Mouse (Mus musculus) midbrain, embryonic 12.5 days (tissue): ENCODE measurements around the gene Mepce. TPM values are rescaled to one million over a fixed set of nuclear protein-coding genes. Genes with fewer than 3 reads are reported as not detected.
"Not testable (repeated sequence)": the region's sequence is repeated elsewhere in the genome, so short reads cannot be mapped to it uniquely, and the experiment has no call there.

Experiments used
- ATAC-seq: fragments of 200-750 bp; cut with Nextera tagmentation; 2 replicates; pipeline ENCODE4 v1.8.0; 2017; ENCODE audit warnings: low read depth, moderate TSS enrichment, moderate library complexity; ENCODE audit not compliant: low FRiP score
- H3K27ac ChIP-seq: fragments of 300-500 bp; sonication (generic); replicated peaks from 2 replicates; pipeline ENCODE4 v1.5.1; 2016; ENCODE audit warnings: mild to moderate bottlenecking
- H3K27me3 ChIP-seq: fragments of 300-500 bp; sonication (generic); 2 replicates; pipeline ENCODE4 v1.6.1; 2016; ENCODE audit warnings: mild to moderate bottlenecking
- H3K36me3 ChIP-seq: fragments of 300-500 bp; sonication (generic); 2 replicates; pipeline ENCODE4 v1.6.1; 2016
- H3K4me1 ChIP-seq: fragments of 300-500 bp; sonication (generic); 2 replicates; pipeline ENCODE4 v1.6.1; 2016
- H3K4me2 ChIP-seq: fragments of 300-500 bp; sonication (generic); replicated peaks from 2 replicates; pipeline ENCODE4 v1.6.1; 2016; ENCODE audit warnings: mild to moderate bottlenecking, moderate library complexity
- H3K4me3 ChIP-seq: fragments of 300-500 bp; sonication (generic); 2 replicates; pipeline ENCODE4 v1.5.1; 2016; ENCODE audit warnings: mild to moderate bottlenecking
- H3K9ac ChIP-seq: fragments of 300-500 bp; sonication (generic); replicated peaks from 2 replicates; pipeline ENCODE4 v1.6.1; 2016; ENCODE audit warnings: mild to moderate bottlenecking, moderate library complexity
- H3K9me3 ChIP-seq: fragments of 300-500 bp; sonication (generic); 2 replicates; pipeline ENCODE4 v1.6.1; 2016; ENCODE audit warnings: mild to moderate bottlenecking
- WGBS: fragments of 180-500 bp; shearing (Covaris S2); methylation state at CpG from one replicate; pipeline ENCODE4 v1.1.7; 2016; 5-methylcytosine and 5-hydroxymethylcytosine counted together
- polyA plus RNA-seq: library from polyadenylated mRNA; unstranded; fragments of >200 nt; fragmentation: Nextera tagmentation; extraction: Ambion mirVana; gene quantifications from 2 replicates; pipeline ENCODE4 v1.2.1, GENCODE M21; 2016

The Mepce gene
- polyA plus RNA-seq, 1 experiment from 2014 or later: 13.7 TPM

DNA sequence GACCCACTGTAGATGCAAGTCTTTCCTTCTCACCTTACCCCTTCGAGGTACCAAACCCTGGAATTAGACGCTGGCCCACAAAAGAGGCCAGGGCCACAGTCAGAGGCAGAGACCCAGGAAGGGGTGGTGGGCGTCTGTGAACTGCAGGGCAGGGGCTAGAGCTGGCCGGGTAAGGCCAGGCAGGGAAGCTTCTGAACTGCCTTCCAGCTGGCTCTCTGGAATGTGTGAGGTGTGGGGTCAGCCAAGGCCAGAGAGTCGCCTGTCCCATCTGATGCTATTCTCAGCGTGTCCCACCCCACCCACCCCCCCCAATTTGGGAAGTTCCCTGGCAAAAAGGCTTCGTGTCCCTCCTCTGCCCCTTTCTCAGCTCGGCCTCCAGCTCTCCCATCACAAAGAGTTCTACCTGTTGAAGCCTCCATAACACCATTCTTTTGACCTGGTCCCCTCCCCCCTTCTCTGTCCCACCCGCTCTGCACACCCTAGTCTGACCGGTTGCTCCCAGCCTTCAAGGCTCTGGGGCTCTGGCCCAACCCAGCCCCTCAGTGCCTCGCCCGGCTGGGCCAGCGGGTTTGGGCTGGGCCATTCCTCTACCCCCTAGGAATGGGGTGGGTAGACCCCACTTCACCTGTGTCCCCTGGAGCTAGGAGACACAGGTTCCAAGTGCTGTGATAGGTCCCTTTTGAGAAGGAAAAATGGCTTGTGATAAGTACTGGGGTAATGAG, 34.2 kb downstream of the Mepce start:
- no peak overlapping the region for H3K9ac ChIP-seq
- H3K4me1 ChIP-seq: peaks cover 16% of the 10 kb centered on the region
- 87% methylated on average over 10 of the region's 13 CpGs for WGBS
- no peaks in the 10 kb centered on the region for H3K9me3 ChIP-seq
- H3K4me3 ChIP-seq: no peak overlapping the region
- H3K27ac ChIP-seq: no peak overlapping the region
- H3K36me3 ChIP-seq: peaks cover 42% of the 10 kb centered on the region
- H3K27me3 ChIP-seq: no peaks in the 10 kb centered on the region
- ATAC-seq: no peak
- no peak overlapping the region for H3K4me2 ChIP-seq

DNA sequence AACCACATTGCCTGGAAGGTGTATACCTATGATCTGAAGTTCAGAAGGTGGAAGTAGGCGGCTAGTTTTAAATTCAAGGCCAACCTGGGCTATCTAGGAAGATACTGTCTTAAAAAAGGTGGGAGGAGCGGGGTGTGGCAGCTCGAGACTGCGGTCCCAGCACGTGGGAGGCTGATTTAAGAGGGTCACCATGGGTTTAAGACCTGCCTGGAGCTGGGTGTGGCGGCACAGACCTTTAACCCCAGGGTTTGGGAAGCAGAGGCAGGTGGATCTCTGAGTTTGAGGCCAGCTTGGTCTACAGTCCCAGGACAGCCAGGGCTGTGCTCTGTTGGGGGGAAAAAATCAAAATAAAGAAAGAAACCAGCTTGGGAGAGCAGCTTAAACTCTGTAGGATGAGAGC, 35.5 kb downstream of the Mepce start:
- no peak overlapping the region for H3K27ac ChIP-seq
- H3K36me3 ChIP-seq: peaks cover 35% of the 10 kb centered on the region
- no peak overlapping the region for H3K4me2 ChIP-seq
- no peak for ATAC-seq
- no peaks in the 10 kb centered on the region for H3K9me3 ChIP-seq
- WGBS: 87% methylated on average over 6 of the region's 6 CpGs
- peaks cover 27% of the 10 kb centered on the region for H3K4me1 ChIP-seq
- H3K4me3 ChIP-seq: no peak overlapping the region
- H3K9ac ChIP-seq: no peak overlapping the region
- no peaks in the 10 kb centered on the region for H3K27me3 ChIP-seq

DNA sequence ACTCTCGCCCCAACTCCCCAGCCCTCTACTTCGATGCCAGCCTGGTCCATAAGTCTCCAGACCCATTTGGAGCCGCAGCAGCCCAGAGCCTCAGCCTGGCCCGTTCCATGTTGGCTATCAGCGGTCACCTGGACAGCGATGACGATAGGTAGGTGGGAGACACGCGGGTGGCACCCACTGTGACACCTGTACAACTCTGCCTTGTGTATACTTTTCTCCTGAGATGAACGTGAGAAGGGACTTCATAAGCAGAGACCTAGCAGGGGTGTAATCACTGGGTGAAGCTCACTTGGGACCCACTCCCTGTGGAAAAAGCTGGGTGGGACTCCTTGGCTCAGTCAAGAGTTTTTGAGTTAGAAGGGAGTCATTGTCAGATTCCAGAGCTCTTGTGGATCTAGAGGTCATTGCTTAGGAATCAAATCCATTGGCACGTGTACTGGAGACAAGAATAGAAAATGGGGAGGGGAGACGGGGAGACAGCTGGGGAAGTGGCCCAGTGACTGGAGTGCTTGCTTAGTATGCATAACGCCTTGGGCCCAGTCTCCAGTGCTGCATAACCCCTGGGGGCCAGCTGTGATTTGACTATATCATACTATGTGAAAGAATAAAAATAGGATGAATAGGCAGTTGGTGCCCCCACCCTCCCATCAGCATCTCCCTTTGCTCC, 36.1 kb downstream of the Mepce start:
- no peak overlapping the region for H3K4me2 ChIP-seq
- H3K9ac ChIP-seq: no peak overlapping the region
- no peak overlapping the region for H3K4me3 ChIP-seq
- 91% methylated on average over 13 of the region's 13 CpGs for WGBS
- no peaks in the 10 kb centered on the region for H3K27me3 ChIP-seq
- peaks cover 32% of the 10 kb centered on the region for H3K4me1 ChIP-seq
- peaks cover 32% of the 10 kb centered on the region for H3K36me3 ChIP-seq
- ATAC-seq: no peak
- H3K9me3 ChIP-seq: no peaks in the 10 kb centered on the region
- H3K27ac ChIP-seq: no peak overlapping the region

DNA sequence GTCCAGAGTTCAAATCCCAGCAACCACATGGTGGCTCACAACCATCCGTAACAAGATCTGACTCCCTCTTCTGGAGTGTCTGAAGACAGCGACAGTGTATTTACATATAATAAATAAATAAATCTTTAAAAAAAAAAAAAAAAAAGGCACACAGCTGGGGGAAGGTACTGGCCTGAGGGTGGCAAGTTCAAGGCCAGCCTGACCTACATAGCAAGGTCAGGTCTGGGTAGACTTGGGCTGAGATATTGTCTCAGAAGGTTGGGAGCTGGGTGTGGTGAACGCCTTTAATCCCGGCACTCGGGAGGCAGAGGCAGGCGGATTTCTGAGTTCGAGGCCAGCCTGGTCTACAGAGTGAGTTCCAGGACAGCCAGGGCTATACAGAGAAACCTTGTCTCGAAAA, 37.2 kb downstream of the Mepce start:
- peaks cover 37% of the 10 kb centered on the region for H3K4me1 ChIP-seq
- not testable (repeated sequence) for H3K27me3 ChIP-seq, H3K27ac ChIP-seq, H3K4me2 ChIP-seq, ATAC-seq, H3K9me3 ChIP-seq, H3K4me3 ChIP-seq, H3K9ac ChIP-seq
- H3K36me3 ChIP-seq: peaks cover 24% of the 10 kb centered on the region
- 97% methylated on average over 6 of the region's 8 CpGs for WGBS

DNA sequence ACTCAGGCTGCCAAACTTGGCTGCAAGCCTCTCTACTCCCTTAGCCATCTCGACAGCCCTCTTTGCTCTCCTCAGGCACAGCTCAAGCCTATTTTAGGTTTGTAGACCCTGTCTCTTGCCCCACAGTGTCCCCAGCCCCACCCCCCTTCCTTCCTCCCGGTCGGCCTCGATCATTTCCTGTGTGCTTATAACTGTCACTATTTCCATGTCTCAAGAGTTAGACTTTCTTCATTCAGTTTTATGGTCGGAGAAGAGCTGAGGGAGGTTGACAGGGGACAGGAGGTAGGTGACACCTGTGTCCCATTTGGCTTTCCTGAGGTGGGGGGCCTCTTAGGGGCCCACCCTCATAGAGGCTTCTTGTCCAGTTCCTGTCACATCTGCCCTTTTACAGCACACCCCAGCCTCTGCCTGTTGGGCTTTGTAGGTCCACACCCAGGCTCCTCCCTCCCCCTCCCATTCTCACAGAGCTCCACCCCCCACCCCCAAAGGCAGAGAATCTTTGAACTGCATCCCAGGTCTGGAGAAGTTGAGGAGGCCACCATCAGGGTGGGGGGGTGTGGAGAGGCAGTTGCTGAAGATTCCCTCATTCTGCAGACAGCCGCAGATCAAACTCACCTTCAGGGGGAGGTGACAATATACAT, 38.1 kb downstream of the Mepce start:
- H3K4me2 ChIP-seq: 0 out of 2 replicates have a peak overlapping the region, but pooled peaks have one; percentile 81
- H3K4me1 ChIP-seq: peaks cover 41% of the 10 kb centered on the region
- no peak for ATAC-seq
- 83% methylated on average over 6 of the region's 6 CpGs for WGBS
- no peak overlapping the region for H3K9ac ChIP-seq
- no peaks in the 10 kb centered on the region for H3K9me3 ChIP-seq
- H3K27ac ChIP-seq: no peak overlapping the region
- H3K27me3 ChIP-seq: no peaks in the 10 kb centered on the region
- no peak overlapping the region for H3K4me3 ChIP-seq
- peaks cover 24% of the 10 kb centered on the region for H3K36me3 ChIP-seq

DNA sequence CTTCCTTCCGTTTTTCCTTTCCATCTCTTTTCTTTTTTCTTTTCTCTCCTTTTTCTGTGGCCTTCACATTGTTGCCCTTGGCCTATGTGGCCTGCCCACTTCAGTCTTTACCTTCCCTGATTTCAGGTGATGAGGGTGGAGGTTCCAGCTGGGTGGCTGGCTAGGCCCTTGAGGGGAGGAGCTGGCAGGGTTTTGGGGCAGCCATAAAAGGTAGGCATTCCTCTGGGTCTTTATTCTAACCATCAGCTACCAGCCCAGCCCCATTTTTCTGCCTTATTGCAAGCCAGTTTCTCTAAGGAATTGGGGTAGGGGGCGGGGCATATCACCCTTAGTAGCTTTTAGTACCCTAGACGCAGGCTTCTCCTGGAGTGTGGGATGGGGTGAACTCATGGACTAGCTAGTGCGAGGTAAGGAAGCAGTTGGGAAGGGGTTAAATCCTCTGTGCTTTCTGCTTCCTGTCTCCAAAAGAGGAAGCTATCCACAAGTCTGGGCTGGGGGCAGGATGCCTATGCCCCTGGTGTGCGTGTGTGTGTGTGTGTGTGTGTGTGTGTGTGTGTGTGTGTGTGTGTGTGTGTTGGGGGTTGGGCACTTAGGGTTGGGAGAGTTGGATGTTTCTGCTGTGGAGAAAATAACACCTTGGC, 39.2 kb downstream of the Mepce start:
- ATAC-seq: no peak
- H3K9me3 ChIP-seq: no peaks in the 10 kb centered on the region
- peak overlapping the region; percentile 74 for H3K9ac ChIP-seq
- H3K27ac ChIP-seq: no peak overlapping the region
- H3K4me1 ChIP-seq: peaks cover 41% of the 10 kb centered on the region
- H3K4me2 ChIP-seq: peak overlapping the region; percentile 81
- H3K27me3 ChIP-seq: no peaks in the 10 kb centered on the region
- peak overlapping the region; percentile 62 for H3K4me3 ChIP-seq
- peaks cover 24% of the 10 kb centered on the region for H3K36me3 ChIP-seq
- WGBS: 56% methylated on average over 5 of the region's 5 CpGs

DNA sequence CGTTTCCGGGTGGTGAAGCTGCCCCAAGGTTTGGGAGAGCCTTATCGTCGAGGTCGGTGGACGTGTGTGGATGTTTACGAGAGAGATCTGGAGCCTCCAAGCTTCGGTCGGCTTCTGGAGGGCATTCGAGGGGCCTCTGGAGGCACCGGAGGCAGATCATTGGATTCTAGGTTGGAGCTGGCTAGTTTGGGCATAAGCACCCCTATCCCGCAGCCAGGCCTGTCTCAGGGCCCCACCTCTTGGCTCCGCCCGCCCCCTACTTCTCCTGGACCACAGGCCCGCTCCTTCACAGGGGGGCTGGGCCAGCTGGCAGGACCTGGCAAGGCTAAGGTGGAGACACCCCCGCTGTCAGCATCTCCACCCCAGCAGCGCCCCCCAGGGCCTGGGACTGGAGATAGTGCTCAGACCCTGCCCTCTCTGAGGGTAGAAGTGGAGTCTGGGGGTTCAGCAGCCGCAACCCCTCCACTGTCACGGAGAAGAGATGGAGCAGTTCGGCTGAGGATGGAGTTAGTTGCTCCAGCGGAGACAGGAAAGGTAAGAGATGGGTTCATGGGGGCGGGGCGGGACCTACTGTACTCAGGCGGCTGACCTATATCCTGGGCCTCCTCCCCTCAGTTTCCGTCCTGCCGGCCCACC, 40.0 kb downstream of the Mepce start:
- Histone ChIP-seq H3K4me1 (peaks cover 41% of the 10 kb centered on the region), H3K27me3 (no peaks in the 10 kb centered on the region), H3K4me3 (peak overlapping the region; percentile 62), H3K9ac (peak overlapping the region; percentile 74), H3K36me3 (peaks cover 17% of the 10 kb centered on the region), H3K4me2 (peak overlapping the region; percentile 81), H3K9me3 (no peaks in the 10 kb centered on the region), H3K27ac (peak overlapping the region; percentile 94)
- 6% methylated on average over 26 of the region's 26 CpGs for WGBS
- ATAC-seq: no peak

DNA sequence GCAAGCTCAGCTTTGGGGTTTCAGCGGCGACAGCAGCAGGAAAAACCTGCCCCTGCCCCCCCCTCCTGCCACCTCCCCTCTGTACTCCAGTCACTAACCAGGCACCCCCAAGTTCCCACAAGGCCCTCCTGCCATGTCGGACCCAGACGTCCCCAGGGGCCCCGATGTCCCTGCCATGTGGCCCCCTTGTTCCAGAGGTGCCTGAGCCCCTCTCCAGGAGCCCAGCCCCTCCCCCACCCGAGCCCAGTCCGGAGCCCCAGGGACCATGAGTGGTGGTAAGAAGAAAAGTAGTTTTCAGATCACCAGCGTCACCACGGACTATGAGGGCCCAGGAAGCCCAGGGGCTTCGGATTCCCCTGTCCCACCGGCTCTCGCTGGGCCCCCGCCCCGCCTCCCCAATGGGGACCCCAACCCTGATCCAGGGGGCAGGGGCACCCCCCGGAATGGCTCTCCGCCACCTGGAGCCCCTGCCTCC, 40.6 kb downstream of the Mepce start:
- no peaks in the 10 kb centered on the region for H3K9me3 ChIP-seq
- peak overlapping the region; percentile 74 for H3K9ac ChIP-seq
- H3K4me3 ChIP-seq: peak overlapping the region; percentile 62
- 0% methylated on average over 16 of the region's 16 CpGs for WGBS
- H3K4me2 ChIP-seq: peak overlapping the region; percentile 81
- H3K4me1 ChIP-seq: peaks cover 44% of the 10 kb centered on the region
- peak overlapping the region; percentile 94 for H3K27ac ChIP-seq
- no peak for ATAC-seq
- H3K36me3 ChIP-seq: peaks cover 12% of the 10 kb centered on the region
- H3K27me3 ChIP-seq: no peaks in the 10 kb centered on the region

DNA sequence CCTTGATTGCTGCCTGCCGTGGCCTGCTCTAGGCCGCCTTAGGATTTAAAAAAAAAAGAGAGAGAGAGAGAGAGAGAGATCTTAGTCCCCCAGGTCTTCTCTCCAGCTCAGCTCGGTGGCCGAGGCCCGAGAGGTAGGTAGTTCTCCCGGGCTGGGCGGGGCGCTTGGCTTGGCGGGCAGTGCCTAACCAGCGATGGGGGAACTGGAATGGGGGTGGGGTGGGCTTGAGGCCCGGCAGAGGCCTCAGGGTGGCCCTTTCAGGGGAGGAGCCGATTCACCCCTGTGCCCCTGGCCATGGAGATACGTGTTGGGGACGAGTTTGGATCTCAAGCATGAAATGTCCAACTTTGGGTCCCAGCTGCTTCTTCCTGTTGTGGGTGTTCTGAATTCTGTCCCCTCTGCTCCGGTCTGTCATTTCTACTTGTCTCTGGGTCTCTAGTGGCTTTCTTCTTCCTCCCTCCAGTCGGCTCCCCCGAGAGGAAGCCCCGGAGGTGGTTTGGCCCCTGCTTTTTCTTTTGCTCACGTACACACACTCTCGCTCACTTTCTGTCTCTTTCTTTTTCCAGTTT, 41.1 kb downstream of the Mepce start:
- peak; percentile 28 for ATAC-seq
- Histone ChIP-seq H3K27me3 (no peaks in the 10 kb centered on the region), H3K4me2 (peak overlapping the region; percentile 81), H3K9me3 (no peaks in the 10 kb centered on the region), H3K4me1 (peaks cover 49% of the 10 kb centered on the region), H3K27ac (peak overlapping the region; percentile 94), H3K36me3 (peaks cover 6% of the 10 kb centered on the region), H3K4me3 (peak overlapping the region; percentile 62), H3K9ac (peak overlapping the region; percentile 74)
- 1% methylated on average over 19 of the region's 20 CpGs for WGBS

DNA sequence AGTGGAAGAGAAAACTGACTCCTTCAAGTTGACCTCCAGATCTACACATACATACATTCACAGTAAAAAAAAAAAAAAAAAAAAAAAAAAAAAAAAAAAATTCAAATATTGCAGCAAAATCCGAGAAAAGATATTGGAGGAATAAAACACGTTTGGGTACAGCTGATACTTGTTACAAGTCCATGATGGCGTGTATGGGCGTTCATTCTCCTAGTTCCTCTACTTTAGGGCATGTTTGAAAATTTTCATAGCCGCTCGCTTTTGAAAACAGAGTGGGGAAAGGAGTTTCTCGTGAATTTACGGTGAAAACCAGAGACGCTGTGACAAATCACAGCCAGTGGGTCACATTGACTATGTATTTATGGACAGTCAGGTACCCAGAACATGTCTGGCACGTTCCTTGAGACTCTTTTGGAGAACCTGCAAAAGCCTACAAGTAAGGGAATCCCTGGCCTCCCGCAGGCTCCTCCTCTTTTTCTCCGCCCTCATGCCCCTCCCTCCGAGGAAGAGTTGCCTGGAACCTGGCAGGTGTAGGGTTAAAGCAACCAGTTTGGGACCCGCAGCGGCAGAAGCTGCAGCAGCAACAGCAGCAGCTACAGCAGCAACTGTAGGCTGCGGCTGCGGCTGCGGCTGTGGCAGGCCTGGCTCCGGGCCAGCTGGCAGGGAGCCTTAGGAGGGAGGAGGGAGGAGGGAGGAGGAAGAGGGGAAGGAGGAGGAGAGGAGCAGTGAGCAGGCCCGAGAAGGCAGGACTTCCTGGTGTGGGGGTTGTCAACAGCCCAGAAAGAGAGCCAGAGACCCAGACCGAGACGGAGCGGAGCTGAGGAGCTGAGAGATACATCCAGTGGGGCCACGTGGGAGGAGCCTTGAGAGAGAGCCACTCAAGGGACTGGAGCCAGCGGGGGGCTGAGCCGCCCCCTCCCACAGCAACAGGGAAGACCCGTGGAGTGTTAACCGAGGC, 42.0 kb downstream of the Mepce start, which contains the start of gene Tsc22d4:
Gene Tsc22d4, plus strand, starts transcription at position 517 of the 958 bp plus-strand sequence.
- peak within 1 kb of the TSS; percentile 94 for H3K27ac ChIP-seq
- H3K9me3 ChIP-seq: no peaks in the 10 kb centered on the region
- peak; percentile 80 for ATAC-seq
- peak within 1 kb of the TSS; percentile 62 for H3K4me3 ChIP-seq
- peak within 1 kb of the TSS; percentile 74 for H3K9ac ChIP-seq
- peak within 1 kb of the TSS; percentile 81 for H3K4me2 ChIP-seq
- no peaks in the 10 kb centered on the region for H3K36me3 ChIP-seq
- H3K4me1 ChIP-seq: peaks cover 50% of the 10 kb centered on the region
- H3K27me3 ChIP-seq: no peaks in the 10 kb centered on the region
- 5% methylated on average over 28 of the region's 28 CpGs for WGBS
